Mouse (Mus musculus): ENCODE data around the gene Zscan29. TPM values are rescaled to one million over a fixed set of nuclear protein-coding genes. Genes with fewer than 3 reads are reported as not detected.

Zscan29 gene
- polyA plus RNA-seq, 1 experiment from 2014 or later, result 6.3 TPM

DNA sequence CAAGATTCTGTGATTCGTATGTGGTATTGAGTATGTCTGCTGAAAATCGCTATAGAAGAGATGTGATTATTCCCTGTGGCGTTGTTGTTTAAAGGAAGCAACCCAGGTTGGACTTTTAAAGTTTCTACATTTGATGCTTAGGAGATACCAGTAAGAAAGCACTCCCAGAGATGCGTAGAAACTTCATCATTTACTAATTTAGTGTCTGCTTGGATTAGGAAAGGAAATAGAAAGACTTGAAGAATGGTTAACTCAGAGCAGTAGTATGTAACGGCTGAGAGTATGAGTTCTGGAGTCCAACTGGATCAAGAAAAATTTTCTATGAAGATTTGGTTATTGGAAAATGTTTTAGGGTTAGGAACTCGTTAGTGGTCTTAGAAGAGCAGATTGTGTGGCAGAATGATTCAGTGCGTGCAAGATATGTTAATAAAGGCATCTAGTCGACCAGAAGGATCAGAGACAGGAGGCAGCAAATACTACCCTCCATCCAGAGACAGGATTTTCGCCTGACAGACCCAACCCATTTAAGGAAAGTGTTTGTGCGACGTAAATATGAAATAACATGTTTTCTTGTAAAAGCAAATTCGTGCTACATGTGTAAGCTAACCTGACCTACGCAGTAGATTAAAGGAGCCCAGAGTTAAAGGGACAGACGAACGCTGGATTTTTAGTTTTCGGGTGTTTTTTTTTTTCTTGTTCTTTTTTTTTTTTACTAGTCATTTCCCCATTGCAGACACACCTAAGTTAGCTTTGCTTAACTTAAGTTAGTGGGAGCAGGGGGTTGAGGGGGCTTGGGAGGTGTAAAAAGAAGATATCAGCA lies 29.5 kb downstream of the Zscan29 start:
- ATAC-seq (replicated peaks; ENCODE audit: insufficient number of reproducible peaks, low FRiP score, low TSS enrichment), result no peak
- H3K4me3 ChIP-seq (ENCODE audit: low read depth, low read length), result peak overlapping the region; percentile 65
- H3K27me3 ChIP-seq (ENCODE audit: control insufficient read depth, insufficient read depth, low read length), result no peaks in the 10 kb centered on the region
- peak overlapping the region; percentile 88 for H3K27ac ChIP-seq (ENCODE audit: low read depth, low read length)
- no peaks in the 10 kb centered on the region for H3K9me3 ChIP-seq (replicated peaks; ENCODE audit: control insufficient read depth, low read length)
- peaks cover 18% of the 10 kb centered on the region for H3K4me1 ChIP-seq (ENCODE audit: control insufficient read depth, insufficient read depth, low read length)
- H3K9ac ChIP-seq (ENCODE audit: low read depth, low read length), result peak overlapping the region; percentile 77
- peaks cover 9% of the 10 kb centered on the region for H3K36me3 ChIP-seq (ENCODE audit: control insufficient read depth, insufficient read depth, low read length)
- 72% methylated on average over 16 of the region's 16 CpGs for WGBS (ENCODE audit: insufficient replicate concordance)
- H3K4me2 ChIP-seq, result peak overlapping the region; percentile 88

DNA sequence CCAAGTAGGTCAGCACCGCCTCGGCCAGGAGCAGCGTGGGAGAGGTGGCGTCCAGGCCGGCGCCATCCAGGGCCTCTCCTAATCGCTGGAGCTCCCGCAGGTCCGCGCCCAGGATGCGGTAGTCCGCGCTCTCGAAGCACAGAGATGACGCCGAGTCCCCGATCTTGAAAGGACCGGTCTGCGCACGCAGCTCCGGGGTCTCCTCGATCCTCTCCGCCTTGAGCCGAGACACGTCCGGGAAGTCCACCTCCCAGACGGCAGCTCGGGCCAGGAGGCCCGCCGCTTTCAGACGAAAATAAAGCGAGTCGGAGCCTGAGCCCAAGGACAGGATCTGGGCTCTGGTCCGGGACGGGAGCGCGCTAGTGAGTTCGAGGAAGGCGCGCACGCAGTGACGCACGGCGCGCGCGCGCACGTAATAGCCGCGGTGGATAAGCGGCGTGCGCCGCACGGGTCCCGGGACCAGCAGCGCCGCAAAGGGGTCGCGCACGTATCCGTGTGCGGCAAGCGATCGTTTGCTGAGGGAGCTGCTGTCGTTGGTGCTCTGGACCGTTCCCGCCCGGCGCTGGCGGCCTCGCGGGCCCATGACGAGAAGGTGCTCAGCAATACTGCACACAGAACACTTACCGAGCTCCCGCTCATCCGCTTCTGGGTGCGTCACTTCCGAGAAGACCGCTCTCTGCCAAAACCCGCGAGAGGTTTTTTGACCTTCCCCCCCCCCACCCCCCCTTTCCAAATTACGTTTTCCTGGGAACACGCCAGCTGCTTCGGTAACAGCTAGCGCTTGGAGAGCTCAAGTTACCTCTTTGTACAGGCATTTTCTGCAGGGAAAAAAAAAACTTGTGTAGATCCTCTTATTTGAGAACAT lies 30.7 kb downstream of the Zscan29 start, which contains the start of the genes Adal and Lcmt2:
Gene Adal (plus strand): TSS at position 411 of the 865 bp plus-strand sequence.
Gene Lcmt2 (minus strand): TSS at position 636 of the 865 bp plus-strand sequence.
- H3K36me3 ChIP-seq (ENCODE audit: control insufficient read depth, insufficient read depth, low read length), result peaks cover 9% of the 10 kb centered on the region
- H3K4me1 ChIP-seq (ENCODE audit: control insufficient read depth, insufficient read depth, low read length), result peaks cover 18% of the 10 kb centered on the region
- peak within 1 kb of the TSS; percentile 65 for H3K4me3 ChIP-seq (ENCODE audit: low read depth, low read length)
- peak; percentile 90 for ATAC-seq (replicated peaks; ENCODE audit: insufficient number of reproducible peaks, low FRiP score, low TSS enrichment)
- H3K9me3 ChIP-seq (replicated peaks; ENCODE audit: control insufficient read depth, low read length), result no peaks in the 10 kb centered on the region
- under 1% methylated on average over 84 of the region's 87 CpGs for WGBS (ENCODE audit: insufficient replicate concordance)
- peak within 1 kb of the TSS; percentile 77 for H3K9ac ChIP-seq (ENCODE audit: low read depth, low read length)
- H3K27me3 ChIP-seq (ENCODE audit: control insufficient read depth, insufficient read depth, low read length), result no peaks in the 10 kb centered on the region
- peak within 1 kb of the TSS; percentile 88 for H3K4me2 ChIP-seq
- H3K27ac ChIP-seq (ENCODE audit: low read depth, low read length), result peak within 1 kb of the TSS; percentile 88

DNA sequence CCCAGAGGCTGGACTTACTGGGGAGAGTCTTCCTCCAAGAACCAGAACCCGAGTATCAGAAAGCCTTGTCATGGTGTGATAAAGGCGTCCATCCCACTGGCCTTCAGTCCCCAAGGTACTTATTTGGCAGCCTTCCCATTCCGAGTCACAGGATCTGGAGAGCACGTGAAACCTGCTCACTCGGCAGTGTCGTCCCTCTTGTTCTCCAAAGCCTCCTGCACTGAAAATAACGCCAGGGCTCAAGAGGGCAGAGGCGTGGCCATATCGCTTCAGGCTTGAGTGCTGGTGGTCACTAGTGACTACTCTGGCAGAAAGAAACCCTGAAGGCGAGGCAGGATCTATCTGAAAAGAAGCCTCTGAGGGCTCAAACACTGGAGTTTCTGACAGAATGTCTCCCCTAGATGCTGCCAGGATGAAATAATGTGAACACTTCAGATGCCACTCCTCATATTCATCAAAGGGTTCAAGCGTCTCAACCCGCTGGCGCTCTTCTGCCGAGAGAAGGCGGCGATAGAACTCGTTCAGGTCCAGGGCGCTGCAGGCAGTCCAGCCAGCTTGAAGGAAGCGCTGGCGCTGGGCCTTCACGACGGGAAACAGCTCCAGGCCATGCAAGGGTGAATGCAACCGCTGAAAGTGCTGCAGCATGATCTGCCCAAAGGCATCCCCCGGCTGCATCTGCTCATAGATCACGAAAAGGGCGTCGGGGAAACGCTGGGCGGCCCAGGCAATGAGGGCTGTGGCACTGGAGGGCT lies 31.5 kb downstream of the Zscan29 start:
- H3K27me3 ChIP-seq (ENCODE audit: control insufficient read depth, insufficient read depth, low read length), result no peaks in the 10 kb centered on the region
- H3K9ac ChIP-seq (ENCODE audit: low read depth, low read length), result peak overlapping the region; percentile 75
- H3K27ac ChIP-seq (ENCODE audit: low read depth, low read length), result peak overlapping the region; percentile 88
- WGBS (ENCODE audit: insufficient replicate concordance), result 46% methylated on average over 29 of the region's 29 CpGs
- peaks cover 18% of the 10 kb centered on the region for H3K4me1 ChIP-seq (ENCODE audit: control insufficient read depth, insufficient read depth, low read length)
- peak overlapping the region; percentile 65 for H3K4me3 ChIP-seq (ENCODE audit: low read depth, low read length)
- no peak; the same call in 1 of the 2 replicates for ATAC-seq (replicated peaks; ENCODE audit: insufficient number of reproducible peaks, low FRiP score, low TSS enrichment)
- H3K9me3 ChIP-seq (replicated peaks; ENCODE audit: control insufficient read depth, low read length), result no peaks in the 10 kb centered on the region
- H3K4me2 ChIP-seq, result peak overlapping the region; percentile 88
- peaks cover 9% of the 10 kb centered on the region for H3K36me3 ChIP-seq (ENCODE audit: control insufficient read depth, insufficient read depth, low read length)

DNA sequence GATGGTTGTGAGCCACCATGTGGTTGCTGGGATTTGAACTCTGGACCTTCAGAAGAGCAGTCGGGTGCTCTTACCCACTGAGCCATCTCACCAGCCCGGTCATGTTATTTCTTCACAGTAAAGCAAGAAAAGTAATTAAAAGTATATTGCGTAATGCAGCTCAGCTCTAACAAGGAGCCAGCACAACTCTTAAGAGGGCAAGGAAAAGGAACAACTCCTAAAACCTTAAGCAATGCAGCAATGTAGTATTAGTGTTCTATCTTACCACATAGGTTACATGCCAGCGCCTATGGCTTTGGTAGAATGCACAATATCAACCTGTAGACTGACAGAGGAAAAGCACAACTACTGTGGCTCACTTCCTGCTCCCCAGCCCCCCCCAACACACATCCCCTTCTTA lies 33.6 kb downstream of the Zscan29 start:
- ATAC-seq (replicated peaks; ENCODE audit: insufficient number of reproducible peaks, low FRiP score, low TSS enrichment), result no peak
- no peak overlapping the region for H3K27ac ChIP-seq (ENCODE audit: low read depth, low read length)
- no peaks in the 10 kb centered on the region for H3K9me3 ChIP-seq (replicated peaks; ENCODE audit: control insufficient read depth, low read length)
- no peak overlapping the region for H3K4me2 ChIP-seq
- peaks cover 18% of the 10 kb centered on the region for H3K4me1 ChIP-seq (ENCODE audit: control insufficient read depth, insufficient read depth, low read length)
- no peak overlapping the region for H3K9ac ChIP-seq (ENCODE audit: low read depth, low read length)
- 95% methylated on average over 4 of the region's 4 CpGs for WGBS (ENCODE audit: insufficient replicate concordance)
- H3K4me3 ChIP-seq (ENCODE audit: low read depth, low read length), result no peak overlapping the region
- H3K36me3 ChIP-seq (ENCODE audit: control insufficient read depth, insufficient read depth, low read length), result peaks cover 9% of the 10 kb centered on the region
- H3K27me3 ChIP-seq (ENCODE audit: control insufficient read depth, insufficient read depth, low read length), result no peaks in the 10 kb centered on the region

DNA sequence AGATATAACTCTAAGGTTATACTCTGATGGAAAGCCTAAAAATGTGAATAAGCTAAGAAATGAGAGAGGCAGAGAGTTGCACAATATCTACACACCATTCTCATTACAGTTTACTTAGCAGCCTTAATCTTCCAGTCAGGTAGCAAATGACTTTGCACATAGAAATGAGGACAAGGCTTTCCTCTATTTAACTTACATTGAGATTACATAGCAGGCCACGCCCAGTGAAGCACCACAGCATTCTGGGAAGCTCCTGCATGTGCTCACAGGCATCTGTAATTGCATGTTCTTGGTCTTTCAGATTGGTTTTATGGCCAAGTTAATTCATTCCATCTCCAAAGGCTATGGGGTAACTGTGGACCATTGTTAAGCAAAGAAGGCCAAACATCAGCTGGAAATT lies 38.1 kb downstream of the Zscan29 start:
- Histone ChIP-seq H3K36me3 (ENCODE audit: control insufficient read depth, insufficient read depth, low read length) (no peaks in the 10 kb centered on the region), H3K4me3 (ENCODE audit: low read depth, low read length) (no peak overlapping the region), H3K27ac (ENCODE audit: low read depth, low read length) (no peak overlapping the region), H3K9me3 (replicated peaks; ENCODE audit: control insufficient read depth, low read length) (no peaks in the 10 kb centered on the region), H3K4me1 (ENCODE audit: control insufficient read depth, insufficient read depth, low read length) (no peaks in the 10 kb centered on the region), H3K4me2 (no peak overlapping the region), H3K9ac (ENCODE audit: low read depth, low read length) (no peak overlapping the region), H3K27me3 (ENCODE audit: control insufficient read depth, insufficient read depth, low read length) (no peaks in the 10 kb centered on the region)
- 63% methylated on average over 1 of the region's 1 CpGs for WGBS (ENCODE audit: insufficient replicate concordance)
- no peak for ATAC-seq (replicated peaks; ENCODE audit: insufficient number of reproducible peaks, low FRiP score, low TSS enrichment)

DNA sequence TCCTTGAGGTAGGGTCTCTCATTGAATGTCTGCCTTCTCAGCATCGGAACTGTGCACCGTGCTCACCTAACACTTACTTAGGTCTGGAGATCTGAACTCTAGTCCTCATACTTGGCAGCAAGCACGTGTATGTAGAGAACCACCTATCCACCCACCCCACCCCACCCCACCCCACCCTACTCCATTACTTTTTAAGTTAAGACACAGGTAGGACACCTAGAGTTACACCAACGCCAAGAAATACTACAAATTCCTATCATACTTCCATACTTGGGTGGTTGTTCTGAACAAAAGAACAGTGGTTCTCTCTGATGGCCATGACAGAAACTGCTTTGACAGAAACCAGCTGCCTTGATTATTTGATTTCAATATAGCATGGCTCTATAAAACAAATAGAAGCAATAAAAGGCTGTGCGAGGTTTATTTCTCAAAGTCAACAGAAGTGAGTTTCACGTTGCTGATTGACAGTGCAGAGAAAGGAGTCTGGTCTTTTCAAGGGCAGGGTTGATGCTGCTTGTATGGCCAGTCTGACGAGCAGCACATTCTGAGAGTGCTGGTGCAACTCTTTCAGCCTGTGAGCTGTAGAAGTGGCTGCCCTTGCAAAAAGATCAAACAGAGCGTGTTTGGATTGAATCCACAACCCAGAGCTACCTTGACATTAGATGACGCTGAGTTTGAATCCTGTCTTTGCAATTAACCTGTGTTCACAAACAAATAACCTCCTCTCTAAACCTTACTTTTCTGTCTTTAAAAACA lies 41.9 kb downstream of the Zscan29 start:
- H3K27me3 ChIP-seq (ENCODE audit: control insufficient read depth, insufficient read depth, low read length), result no peaks in the 10 kb centered on the region
- 64% methylated on average over 9 of the region's 9 CpGs for WGBS (ENCODE audit: insufficient replicate concordance)

DNA sequence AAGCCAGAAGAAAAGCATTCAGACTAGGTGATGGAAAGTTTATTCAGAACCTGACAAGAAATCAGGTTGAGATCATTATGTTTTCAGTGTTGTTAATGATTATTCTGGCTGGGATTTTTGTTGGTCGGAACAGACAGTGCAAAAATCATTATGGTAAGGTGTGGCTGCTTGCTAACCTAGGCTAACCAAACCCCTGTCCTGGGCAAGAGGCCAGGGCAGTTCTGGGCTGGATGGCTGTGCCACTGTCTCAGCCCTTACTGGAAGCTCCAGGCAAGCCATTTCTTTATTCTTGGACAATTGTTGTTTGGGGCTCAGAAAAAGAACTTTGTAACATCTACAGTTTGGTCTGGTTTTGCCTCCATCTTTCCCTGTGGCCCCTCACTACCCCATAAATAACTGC lies 43.4 kb downstream of the Zscan29 start:
- H3K27me3 ChIP-seq (ENCODE audit: control insufficient read depth, insufficient read depth, low read length), result no peaks in the 10 kb centered on the region
- no peak overlapping the region for H3K4me2 ChIP-seq
- H3K4me3 ChIP-seq (ENCODE audit: low read depth, low read length), result no peak overlapping the region
- no peaks in the 10 kb centered on the region for H3K9me3 ChIP-seq (replicated peaks; ENCODE audit: control insufficient read depth, low read length)
- 86% methylated on average over 1 of the region's 1 CpGs for WGBS (ENCODE audit: insufficient replicate concordance)
- no peaks in the 10 kb centered on the region for H3K4me1 ChIP-seq (ENCODE audit: control insufficient read depth, insufficient read depth, low read length)
- no peak for ATAC-seq (replicated peaks; ENCODE audit: insufficient number of reproducible peaks, low FRiP score, low TSS enrichment)
- H3K9ac ChIP-seq (ENCODE audit: low read depth, low read length), result no peak overlapping the region
- no peaks in the 10 kb centered on the region for H3K36me3 ChIP-seq (ENCODE audit: control insufficient read depth, insufficient read depth, low read length)
- H3K27ac ChIP-seq (ENCODE audit: low read depth, low read length), result no peak overlapping the region

More for the DNA sequence above, 41.9 kb downstream of the Zscan29 start:
- Histone ChIP-seq H3K4me2 (no peak overlapping the region), H3K4me3 (ENCODE audit: low read depth, low read length) (no peak overlapping the region), H3K9ac (ENCODE audit: low read depth, low read length) (no peak overlapping the region), H3K27ac (ENCODE audit: low read depth, low read length) (no peak overlapping the region), H3K4me1 (ENCODE audit: control insufficient read depth, insufficient read depth, low read length) (no peaks in the 10 kb centered on the region), H3K9me3 (replicated peaks; ENCODE audit: control insufficient read depth, low read length) (no peaks in the 10 kb centered on the region), H3K36me3 (ENCODE audit: control insufficient read depth, insufficient read depth, low read length) (no peaks in the 10 kb centered on the region)
- no peak for ATAC-seq (replicated peaks; ENCODE audit: insufficient number of reproducible peaks, low FRiP score, low TSS enrichment)

Measured in heart, embryonic 11.5 days (tissue).